Mouse (Mus musculus): Measurements from ENCODE around the gene Trim71.

- TF ChIP-seq CTCF (IDR thresholded peaks at IDR 0.05; ENCODE audit: control insufficient read depth, insufficient read depth, insufficient read length), result no peak
- TF ChIP-seq FOSL1 (IDR thresholded peaks at IDR 0.05; ENCODE audit: insufficient read depth, low read length, poor library complexity, severe bottlenecking), result no peak
- no peak for TF ChIP-seq CEBPB (IDR thresholded peaks at IDR 0.05; ENCODE audit: low read depth)
- TF ChIP-seq MYOG (IDR thresholded peaks at IDR 0.05; ENCODE audit: control insufficient read depth, extremely low read depth, insufficient read length), result no peak
Measured at GRCm38 (mm10) chr9:114525073-114525633, 39.0 kb downstream of the Trim71 start.
